In genomic region chrX:162407291-162407690, GRCm38 (mm10) we compare ENCODE assay signal across 18 mouse cellular contexts.
"Had no signal": no experiment of that assay in that cellular context is flagged by ENCODE, and none has a peak within 500 bp of the region (broad histone marks: within the 10 kb centered on the region; RNA-seq: fewer than 3 reads in every experiment).

No protein-coding gene starts in this region.

- H3K4me2 ChIP-seq: kidney, embryonic 15.5 days; liver, embryonic 13.5 days; midbrain, embryonic 11.5 days had no signal

- DNase-seq: kidney, postnatal 10 days; kidney, postnatal 36 days; layer of hippocampus, postnatal 36 days; liver, embryonic 13.5 days; lung, adult 2 months; lung, postnatal 14 days; lung, postnatal 4 days; midbrain, embryonic 14.5 days; right cerebral cortex, adult 18-20 months; right cerebral cortex, postnatal 14 days; right cerebral cortex, postnatal 4 days; thymus, adult 2 months; thymus, postnatal 14 days; thymus, postnatal 4 days had no signal

- H3K27me3 ChIP-seq: liver, embryonic 13.5 days had no signal

- H3K9ac ChIP-seq: kidney, embryonic 15.5 days; liver, embryonic 13.5 days had no signal

- H3K9me3 ChIP-seq: kidney, embryonic 15.5 days; liver, embryonic 13.5 days had no signal

- H3K36me3 ChIP-seq: kidney, embryonic 15.5 days; liver, embryonic 13.5 days had no signal

- H3K27ac ChIP-seq: kidney, embryonic 15.5 days; left cerebral cortex, adult 2 months; liver, embryonic 13.5 days; stomach, postnatal 0 days had no signal

- H3K4me1 ChIP-seq: kidney, embryonic 15.5 days; liver, embryonic 13.5 days had no signal

- H3K4me3 ChIP-seq: kidney, embryonic 15.5 days; left cerebral cortex, adult 2 months; liver, embryonic 13.5 days had no signal
